Mouse (Mus musculus) ES-E14 (cell line): ENCODE measurements around the gene Myod1.

ENCODE experiments used
- MAFK ChIP-seq: IDR thresholded peaks from 2 replicates; pipeline ENCODE4 v1.6.1; 2014; ENCODE audit warnings: mild to moderate bottlenecking, low read depth, low read length, inconsistent platforms; ENCODE audit not compliant: insufficient read depth
- ZC3H11A ChIP-seq: IDR thresholded peaks from 2 replicates; pipeline ENCODE4 v1.6.1; 2012; ENCODE audit warnings: low read depth, mild to moderate bottlenecking, inconsistent platforms, low read length, borderline replicate concordance

GRCm38 (mm10) chr7:46423951-46424350 lies 47.7 kb downstream of the Myod1 start:
- TF ChIP-seq MAFK (no peak), ZC3H11A (no peak)
